Mouse (Mus musculus) E14TG2a.4 (cell line): ENCODE data around the gene Upf2.

Source experiments
- CTCF ChIP-seq: conservative IDR thresholded peaks from 2 replicates; pipeline ENCODE4 v1.5.1; 2014; ENCODE audit warnings: low read length
- NANOG ChIP-seq: IDR thresholded peaks from 2 replicates; pipeline ENCODE4 v1.6.1; 2014; ENCODE audit warnings: borderline replicate concordance, low read length, mixed read lengths

- TF ChIP-seq CTCF (no peak), NANOG (no peak)
Observed at GRCm38 (mm10) chr2:5934936-5935335, 16.3 kb upstream of the Upf2 start.
